In the genomic region with DNA sequence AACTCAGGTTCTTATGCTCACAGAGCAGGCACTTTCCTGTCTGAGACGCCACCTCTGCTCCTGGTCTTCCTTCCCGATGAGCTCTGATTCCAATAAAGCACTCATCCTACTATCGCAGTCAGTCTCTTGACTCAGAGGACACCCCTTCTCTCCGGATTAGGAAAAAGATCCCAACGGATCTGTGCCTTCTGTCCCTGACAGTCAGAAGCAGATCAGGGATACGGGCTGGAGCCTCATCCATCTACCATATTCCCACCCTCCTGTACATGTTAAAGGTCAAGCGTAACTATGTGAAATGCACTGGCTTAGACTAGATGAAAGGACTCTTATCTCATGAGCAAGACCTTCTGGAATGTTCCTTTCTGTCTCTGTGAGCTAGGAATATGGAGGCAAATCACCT, we compare ENCODE assay signal across 25 mouse cellular contexts. TPM values are rescaled to one million over a fixed set of nuclear protein-coding genes. Genes with fewer than 3 reads are reported as not detected.
"Had no signal": no experiment of that assay in that cellular context is flagged by ENCODE, and none has a peak within 500 bp of the region (broad histone marks: within the 10 kb centered on the region; RNA-seq: fewer than 3 reads in every experiment).

No protein-coding gene starts in this region.

- H3K27ac ChIP-seq: midbrain, embryonic 10.5 days; midbrain, embryonic 12.5 days; neural tube, embryonic 13.5 days; neural tube, embryonic 15.5 days had no signal

- ATAC-seq: midbrain, embryonic 16.5 days had no signal

- H3K9me3 ChIP-seq: midbrain, embryonic 10.5 days; midbrain, embryonic 12.5 days; neural tube, embryonic 13.5 days; neural tube, embryonic 15.5 days had no signal

- H3K9ac ChIP-seq: lung, embryonic 14.5 days; midbrain, embryonic 12.5 days; neural tube, embryonic 13.5 days; neural tube, embryonic 15.5 days had no signal

- DNase-seq: lung, adult 18-20 months; lung, embryonic 14.5 days; lung, postnatal 10 days; lung, postnatal 4 days; midbrain, embryonic 14.5 days; retina, postnatal 1 day; right cerebral cortex, adult 18-20 months; right cerebral cortex, postnatal 25 days; right cerebral cortex, postnatal 4 days; spleen, adult 18-20 months; thymus, adult 18-20 months; thymus, postnatal 14 days; thymus, postnatal 36 days had no signal

- H3K27me3 ChIP-seq: midbrain, embryonic 12.5 days; neural tube, embryonic 13.5 days; neural tube, embryonic 15.5 days had no signal

- H3K4me3 ChIP-seq: midbrain, embryonic 10.5 days; midbrain, embryonic 12.5 days; myocyte; neural tube, embryonic 13.5 days; neural tube, embryonic 15.5 days had no signal

- H3K36me3 ChIP-seq: midbrain, embryonic 10.5 days; midbrain, embryonic 12.5 days; neural tube, embryonic 13.5 days; neural tube, embryonic 15.5 days had no signal

- H3K4me1 ChIP-seq: midbrain, embryonic 12.5 days; neural tube, embryonic 13.5 days had no signal

- H3K4me2 ChIP-seq: lung, embryonic 14.5 days; midbrain, embryonic 12.5 days; neural tube, embryonic 13.5 days; neural tube, embryonic 15.5 days had no signal

RNA-seq across cellular contexts. Expression of a gene that starts 11.2 kb away (rescaled TPM):
- total RNA-seq: megakaryocyte, adult 5-6 weeks; megakaryocyte-erythroid progenitor cell, adult 5-6 weeks had no signal
- polyA plus RNA-seq: midbrain, embryonic 16.5 days; myocyte; neural tube, embryonic 11.5 days; neural tube, embryonic 13.5 days; small intestine, adult 2 months; stomach, embryonic 14.5 days; stomach, embryonic 16.5 days had no signal

RNA-seq across cellular contexts. Expression of a gene that starts 14.3 kb away (rescaled TPM):
- total RNA-seq: megakaryocyte, adult 5-6 weeks; megakaryocyte-erythroid progenitor cell, adult 5-6 weeks had no signal
